In the genomic region with DNA sequence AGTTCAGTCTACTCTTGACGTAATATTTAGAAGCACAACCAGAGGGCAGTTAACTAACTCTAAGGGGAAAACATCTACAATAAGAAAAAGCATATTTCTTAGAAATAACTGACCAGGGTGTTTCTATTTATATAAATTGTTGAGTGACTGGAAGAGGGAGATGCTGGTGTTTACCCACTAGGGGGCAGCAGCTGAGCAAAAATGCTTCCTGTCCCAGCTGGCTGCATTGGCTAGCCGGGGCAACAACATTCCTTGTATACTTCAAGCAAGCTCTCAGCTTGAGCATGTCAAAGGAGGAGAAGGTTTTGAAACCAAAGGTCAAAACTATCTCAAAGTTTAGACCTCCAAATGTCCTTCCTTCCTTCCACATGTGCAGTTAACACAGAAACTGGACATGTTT, we compare ENCODE assay signal across 8 mouse cellular contexts.
DNase-seq lines count a peak whose midpoint lies in the region; ATAC-seq and TF ChIP-seq lines count a peak whose summit lies in the region.

No protein-coding gene starts in this region.

- no peaks in the 10 kb centered on the region for H3K4me1 ChIP-seq in kidney, adult 2 months (ENCODE audit: control insufficient read depth, insufficient read depth, low read length)
- 0 out of 2 replicates have a peak, but pooled peaks cover 5% of the 10 kb centered on the region for H3K4me1 ChIP-seq in kidney, embryonic 16.5 days (ENCODE audit: insufficient read depth, low read length)

- peak; percentile 70 for DNase-seq in kidney, adult 2 months
- DNase-seq in MN1 (ENCODE audit: low spot score), result peak; percentile 86
- DNase-seq in c-Kit-positive CD71-positive TER-119-positive erythroid progenitor cells, embryonic 14.5 days (ENCODE audit: low spot score), result peak; percentile 40
- peak; percentile 76 for DNase-seq in gastrocnemius, postnatal 10 days
- DNase-seq in left cerebral cortex, postnatal 14 days (ENCODE audit: low spot score in 2 of 2), result peak; percentile 48 to 54
- DNase-seq in naive thymus-derived CD4-positive, alpha-beta T cell, adult 2 months (ENCODE audit: low read depth), result peak; percentile 30
- peak; percentile 47 to 72 for DNase-seq in urinary bladder, postnatal 36 days (ENCODE audit: low spot score in 2 of 2)

- no peak for TF ChIP-seq POLR2A in kidney, adult 2 months (IDR thresholded peaks at IDR 0.05; ENCODE audit: low read depth, low read length)

- H3K27ac ChIP-seq in kidney, adult 2 months (ENCODE audit: insufficient read depth, low read depth, low read length), result no peak overlapping the region
- H3K27ac ChIP-seq in kidney, embryonic 16.5 days (ENCODE audit: low read length), result no peak overlapping the region

- WGBS in kidney, adult 2 months, result 31% methylated on average over 2 of the region's 2 CpGs
- 44% methylated on average over 2 of the region's 2 CpGs for WGBS in kidney, embryonic 16.5 days

- ATAC-seq in kidney, embryonic 16.5 days (ENCODE audit: low FRiP score, low TSS enrichment), result no peak

- no peak overlapping the region for H3K4me3 ChIP-seq in kidney, adult 2 months (ENCODE audit: insufficient read depth, low read depth, low read length)
- H3K4me3 ChIP-seq in kidney, embryonic 16.5 days (ENCODE audit: low read length), result no peak overlapping the region

- H3K9ac ChIP-seq in kidney, embryonic 16.5 days (replicated peaks; ENCODE audit: low read length), result no peak overlapping the region

- H3K36me3 ChIP-seq in kidney, adult 2 months (ENCODE audit: control insufficient read depth, insufficient read depth, low read length), result peaks cover 8% of the 10 kb centered on the region
- peaks cover 63% of the 10 kb centered on the region for H3K36me3 ChIP-seq in kidney, embryonic 16.5 days (ENCODE audit: insufficient read depth, low read length)

- intact Hi-C loops in left cerebral cortex, postnatal 14 days (cut with DNase I), result loop anchor here (5.0 kb wide), 1 partner anchor 54 kb away; no protein-coding TSS in a partner anchor

- no peaks in the 10 kb centered on the region for H3K9me3 ChIP-seq in kidney, embryonic 16.5 days (ENCODE audit: low read length)

- H3K27me3 ChIP-seq in kidney, adult 2 months (replicated peaks; ENCODE audit: control insufficient read depth, insufficient read depth, low read length), result no peaks in the 10 kb centered on the region
- H3K27me3 ChIP-seq in kidney, embryonic 16.5 days (ENCODE audit: insufficient read depth, low read length), result no peaks in the 10 kb centered on the region

- no peak overlapping the region for H3K4me2 ChIP-seq in kidney, embryonic 16.5 days (replicated peaks; ENCODE audit: low read depth, low read length)

- TF ChIP-seq CTCF in kidney, adult 2 months (conservative IDR thresholded peaks at IDR 0.05; ENCODE audit: insufficient read depth, insufficient read length, low read depth, low read length), result peak; percentile 83

Comparison
In these comparisons a context has a peak if more than half of its experiments do, and no peak if none do; other contexts are left out.
1. DNase-seq: peak in every context shown above with its lines; median percentile 86 in MN1; 76 in gastrocnemius, postnatal 10 days; 70 in kidney, adult 2 months; 60 in urinary bladder, postnatal 36 days; 51 in left cerebral cortex, postnatal 14 days; 40 in c-Kit-positive CD71-positive TER-119-positive erythroid progenitor cells, embryonic 14.5 days; 30 in naive thymus-derived CD4-positive, alpha-beta T cell, adult 2 months.